Mouse (Mus musculus) C2C12 (cell line): ENCODE results near the gene Map3k21. TPM values are rescaled to one million over a fixed set of nuclear protein-coding genes. Genes with fewer than 3 reads are reported as not detected.

Experiments used
- H3K27me3 ChIP-seq: one replicate; pipeline ENCODE4 v1.6.1; 2011; ENCODE audit not compliant: control insufficient read depth, insufficient read depth, insufficient read length
- H3K36me3 ChIP-seq: one replicate; pipeline ENCODE4 v1.6.1; 2011; ENCODE audit not compliant: control insufficient read depth, insufficient read depth
- H3K4me3 ChIP-seq: one replicate; pipeline ENCODE4 v1.5.1; 2011; ENCODE audit warnings: mild to moderate bottlenecking, control low read depth; ENCODE audit not compliant: poor library complexity, insufficient read depth, severe bottlenecking
- H3K79me2 ChIP-seq: one replicate; pipeline ENCODE4 v1.6.1; 2011; ENCODE audit not compliant: control insufficient read depth, insufficient read depth
- H3K79me3 ChIP-seq: one replicate; pipeline ENCODE4 v1.6.1; 2011; ENCODE audit warnings: low read depth, control low read depth
- H3ac ChIP-seq: one replicate; pipeline ENCODE3; 2011; ENCODE audit warnings: low read depth; ENCODE audit not compliant: control insufficient read depth, insufficient read length
- CEBPB ChIP-seq: IDR thresholded peaks from one replicate; pipeline ENCODE4 v1.6.1; 2011; ENCODE audit warnings: low read depth, mild to moderate bottlenecking, control low read depth, moderate library complexity
- CTCF ChIP-seq: IDR thresholded peaks from one replicate; pipeline ENCODE4 v1.5.1; 2011; ENCODE audit not compliant: control insufficient read depth, insufficient read depth, insufficient read length
- FOSL1 ChIP-seq: IDR thresholded peaks from one replicate; pipeline ENCODE4 v1.8.0; 2011; ENCODE audit warnings: mild to moderate bottlenecking, low read length; ENCODE audit not compliant: poor library complexity, insufficient read depth, severe bottlenecking
- MAX ChIP-seq: IDR thresholded peaks from one replicate; pipeline ENCODE4 v1.6.1; 2011; ENCODE audit warnings: mild to moderate bottlenecking, control low read depth
- MYOD1 ChIP-seq: IDR thresholded peaks from one replicate; pipeline ENCODE4 v1.6.1; 2011; ENCODE audit warnings: low read depth; ENCODE audit not compliant: control insufficient read depth, insufficient read length
- MYOG ChIP-seq: IDR thresholded peaks from one replicate; pipeline ENCODE4 v1.6.1; 2011; ENCODE audit not compliant: control insufficient read depth, insufficient read length; ENCODE audit errors: extremely low read depth
- USF1 ChIP-seq: IDR thresholded peaks from one replicate; pipeline ENCODE4 v1.6.1; 2011; ENCODE audit warnings: low read depth, mild to moderate bottlenecking, control low read depth, moderate library complexity
- polyA plus RNA-seq: library from polyadenylated mRNA; unstranded; fragments of >200 nt; fragmentation: generic; extraction: Trizol; gene quantifications from one replicate; pipeline ENCODE4 v1.2.1, GENCODE M21; 2012; ENCODE audit warnings: missing spikeins

The Map3k21 gene
- polyA plus RNA-seq, 1 experiment = not detected

GRCm38 (mm10) chr8:125918719-125919118 lies 8.5 kb downstream of the Map3k21 start:
- peaks cover 12% of the 10 kb centered on the region for H3K27me3 ChIP-seq
- TF ChIP-seq FOSL1 = no peak
- TF ChIP-seq MYOD1 = no peak
- TF ChIP-seq MAX = no peak
- no peak for TF ChIP-seq CTCF
- no peak for TF ChIP-seq USF1
- TF ChIP-seq MYOG = no peak
- TF ChIP-seq CEBPB = no peak
- H3K79me3 ChIP-seq = no peaks in the 10 kb centered on the region
- no peaks in the 10 kb centered on the region for H3K36me3 ChIP-seq
- no peak overlapping the region for H3K4me3 ChIP-seq
- H3ac ChIP-seq = no peak overlapping the region
- no peaks in the 10 kb centered on the region for H3K79me2 ChIP-seq

DNA sequence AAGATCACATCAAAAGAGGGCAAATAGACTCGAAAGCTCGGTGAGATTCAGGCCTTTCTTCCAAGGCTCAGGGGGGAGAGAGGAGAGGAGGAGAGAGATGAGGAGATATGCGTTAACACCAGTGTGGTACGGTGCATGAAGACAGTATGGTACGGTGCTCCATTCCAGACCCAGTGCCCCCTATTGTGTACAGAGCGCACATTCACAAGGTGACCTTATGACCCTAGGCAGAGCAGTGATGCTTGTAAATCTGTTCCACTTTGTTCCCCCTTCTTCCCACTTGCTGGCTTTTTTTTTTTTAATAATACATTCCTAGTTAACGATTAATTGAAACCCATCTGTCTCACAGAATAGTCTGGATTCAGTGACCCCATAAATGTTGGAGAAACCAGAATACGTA lies 9.3 kb downstream of the Map3k21 start:
- no peaks in the 10 kb centered on the region for H3K79me3 ChIP-seq
- H3K79me2 ChIP-seq = no peaks in the 10 kb centered on the region
- no peak overlapping the region for H3ac ChIP-seq
- H3K4me3 ChIP-seq = no peak overlapping the region
- peaks cover 12% of the 10 kb centered on the region for H3K27me3 ChIP-seq
- no peak for TF ChIP-seq MAX
- no peak for TF ChIP-seq MYOD1
- no peak for TF ChIP-seq MYOG
- TF ChIP-seq USF1 = no peak
- no peak for TF ChIP-seq CTCF
- TF ChIP-seq CEBPB = no peak
- H3K36me3 ChIP-seq = no peaks in the 10 kb centered on the region

DNA sequence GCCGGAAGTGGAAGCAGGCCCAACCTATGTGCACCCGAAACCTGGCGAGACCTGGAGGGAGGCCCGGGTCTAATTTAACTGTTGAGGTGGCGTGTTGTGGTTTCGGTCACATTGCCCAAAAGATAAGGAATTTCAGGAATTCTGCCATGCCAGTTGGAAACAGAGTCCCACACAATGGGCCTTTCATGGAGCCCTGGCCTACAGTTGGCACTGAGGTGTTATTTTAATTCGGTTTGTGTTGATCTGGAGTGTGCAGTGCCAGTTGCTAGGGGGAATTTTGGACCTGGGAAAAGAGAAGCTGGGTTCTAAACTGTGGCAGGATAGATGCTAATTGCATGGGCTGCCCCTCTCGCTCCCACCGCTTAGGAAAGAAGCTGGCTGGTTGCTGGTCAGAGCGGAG lies 10.0 kb downstream of the Map3k21 start:
- no peak for TF ChIP-seq CEBPB
- TF ChIP-seq MYOD1 = no peak
- TF ChIP-seq MAX = no peak
- TF ChIP-seq FOSL1 = no peak
- TF ChIP-seq USF1 = no peak
- TF ChIP-seq CTCF = no peak
- no peak for TF ChIP-seq MYOG
- Histone ChIP-seq H3K79me2 (no peaks in the 10 kb centered on the region), H3K27me3 (peaks cover 9% of the 10 kb centered on the region), H3ac (no peak overlapping the region), H3K36me3 (no peaks in the 10 kb centered on the region), H3K4me3 (no peak overlapping the region), H3K79me3 (no peaks in the 10 kb centered on the region)

DNA sequence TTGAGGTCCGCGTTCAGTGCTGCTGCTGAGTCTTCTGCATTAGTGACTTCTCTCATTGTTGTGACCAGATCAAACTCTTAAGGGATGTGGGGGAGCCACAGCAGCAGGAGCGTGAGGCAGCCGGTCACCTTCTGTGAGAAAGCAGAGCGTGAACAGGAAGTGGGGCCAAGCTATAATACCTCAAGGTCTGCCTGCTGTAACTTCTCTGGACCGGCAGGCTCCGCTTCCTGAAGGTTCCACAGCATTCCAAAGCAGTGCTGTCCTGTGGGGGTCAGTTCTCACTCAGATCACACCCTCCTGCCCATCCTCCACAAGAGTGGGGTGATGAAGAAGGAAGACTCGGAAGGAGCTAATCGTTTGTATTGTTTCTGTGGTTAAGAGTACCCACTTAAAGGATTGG lies 10.5 kb downstream of the Map3k21 start:
- H3K4me3 ChIP-seq = no peak overlapping the region
- no peak overlapping the region for H3ac ChIP-seq
- TF ChIP-seq MYOG (no peak), FOSL1 (no peak), CEBPB (no peak), USF1 (no peak), CTCF (no peak), MYOD1 (no peak), MAX (no peak)

DNA sequence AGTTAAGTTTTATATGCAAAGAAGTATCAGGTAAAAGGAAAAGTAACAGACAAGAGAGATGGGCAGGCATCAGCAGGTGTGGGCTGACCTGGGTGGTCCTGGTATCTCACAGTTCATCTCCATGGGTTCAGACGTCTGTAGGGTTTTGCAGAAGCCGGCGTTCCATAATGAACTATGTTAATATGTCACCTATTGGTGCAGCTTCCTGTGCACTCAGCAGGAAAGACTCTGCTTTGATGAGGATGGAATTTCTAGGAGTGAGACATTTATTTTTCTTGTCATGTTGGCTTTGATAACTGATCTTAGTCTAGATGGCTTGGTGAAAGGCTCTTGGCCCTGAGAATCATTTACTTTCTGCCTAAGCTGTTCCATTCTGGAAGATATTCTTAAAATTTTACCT lies 12.1 kb downstream of the Map3k21 start:
- H3K79me2 ChIP-seq = no peaks in the 10 kb centered on the region
- H3ac ChIP-seq = no peak overlapping the region
- TF ChIP-seq CTCF = no peak
- peaks cover 7% of the 10 kb centered on the region for H3K27me3 ChIP-seq
- no peaks in the 10 kb centered on the region for H3K79me3 ChIP-seq
- H3K36me3 ChIP-seq = no peaks in the 10 kb centered on the region
- H3K4me3 ChIP-seq = no peak overlapping the region

More for the DNA sequence above, 10.5 kb downstream of the Map3k21 start:
- Histone ChIP-seq H3K79me3 (no peaks in the 10 kb centered on the region), H3K79me2 (no peaks in the 10 kb centered on the region), H3K36me3 (no peaks in the 10 kb centered on the region), H3K27me3 (peaks cover 7% of the 10 kb centered on the region)

DNA sequence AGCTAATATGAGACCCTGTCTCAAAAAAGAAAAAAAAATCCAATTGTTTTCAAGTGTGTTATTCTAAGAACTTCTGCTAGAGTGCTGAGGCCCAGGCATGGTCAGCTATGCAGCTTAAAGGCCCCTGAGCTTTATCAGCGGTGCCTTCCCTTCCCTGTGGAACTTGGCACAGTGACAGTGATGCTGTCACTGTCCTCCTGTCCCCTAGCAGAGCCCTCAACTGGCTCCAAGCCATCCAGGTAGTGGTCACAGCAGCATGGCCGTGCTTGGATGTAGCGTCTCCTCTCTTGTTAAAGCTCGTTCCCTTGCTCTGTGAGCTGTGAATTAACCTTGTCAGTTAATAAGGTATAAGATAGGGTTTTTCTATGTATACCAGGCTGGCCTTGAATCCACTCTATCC lies 16.4 kb downstream of the Map3k21 start:
- Histone ChIP-seq H3K27me3 (peaks cover 5% of the 10 kb centered on the region), H3K4me3 (no peak overlapping the region), H3K79me2 (no peaks in the 10 kb centered on the region), H3K36me3 (no peaks in the 10 kb centered on the region), H3ac (no peak overlapping the region), H3K79me3 (no peaks in the 10 kb centered on the region)
- TF ChIP-seq USF1 (no peak), MAX (no peak), CTCF (no peak), CEBPB (no peak), MYOG (no peak)
